Mouse (Mus musculus) urinary bladder, postnatal 14 days (tissue): Measurements from ENCODE around the gene Cer1.
A peak's percentile ranks its signal among the peaks of the same experiment; 100 is the strongest.

Source experiments
- DNase-seq: peaks from one replicate; pipeline ENCODE4 v3.0.0; 2021; ENCODE audit warnings: low spot score

The Cer1 gene

DNA sequence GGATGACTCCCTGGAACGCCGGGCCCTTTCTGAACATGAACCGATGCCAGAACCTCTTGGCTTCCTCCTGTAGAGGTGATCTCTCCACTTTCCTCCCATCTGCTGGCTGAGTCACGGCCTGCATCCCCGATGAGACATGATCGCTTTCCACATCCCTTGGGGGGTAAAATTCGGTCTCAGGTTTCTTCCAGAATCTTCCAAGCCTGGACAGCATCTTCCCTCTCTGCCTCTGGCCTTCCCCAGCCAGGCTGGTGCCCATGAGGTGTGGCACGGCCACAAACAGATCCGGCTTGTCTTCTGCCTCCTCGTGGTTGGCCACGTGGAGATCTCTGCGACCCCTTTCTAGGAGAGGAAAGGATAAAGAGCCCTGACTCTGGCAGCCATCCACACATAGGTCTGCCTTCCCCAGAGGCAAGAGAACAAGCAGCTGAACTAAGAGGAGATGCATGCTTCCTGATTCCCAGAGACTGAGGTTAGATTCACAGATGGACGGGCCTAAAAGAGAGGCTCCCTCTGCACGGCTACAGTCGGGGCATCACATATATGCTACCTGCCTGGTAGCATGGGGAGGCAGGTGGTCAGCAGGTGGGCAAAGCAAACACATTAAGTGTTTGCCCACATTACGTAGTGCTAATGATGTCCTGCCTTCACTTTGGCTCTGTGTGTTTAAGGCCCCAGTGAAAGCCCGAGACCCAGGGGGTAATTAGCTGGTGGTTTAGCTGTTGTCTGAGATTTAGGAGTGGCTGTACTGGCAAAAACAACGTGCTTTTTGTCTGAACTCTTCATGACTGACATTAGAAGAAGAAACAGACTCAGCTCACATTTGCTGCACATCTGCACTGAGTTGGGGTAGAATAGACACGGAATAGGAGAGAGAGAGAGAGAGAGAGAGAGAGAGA is at the start of gene Cer1:
Cer1 (minus strand) TSS at position 513 of the 899 bp plus-strand sequence.
- no peak for DNase-seq

DNA sequence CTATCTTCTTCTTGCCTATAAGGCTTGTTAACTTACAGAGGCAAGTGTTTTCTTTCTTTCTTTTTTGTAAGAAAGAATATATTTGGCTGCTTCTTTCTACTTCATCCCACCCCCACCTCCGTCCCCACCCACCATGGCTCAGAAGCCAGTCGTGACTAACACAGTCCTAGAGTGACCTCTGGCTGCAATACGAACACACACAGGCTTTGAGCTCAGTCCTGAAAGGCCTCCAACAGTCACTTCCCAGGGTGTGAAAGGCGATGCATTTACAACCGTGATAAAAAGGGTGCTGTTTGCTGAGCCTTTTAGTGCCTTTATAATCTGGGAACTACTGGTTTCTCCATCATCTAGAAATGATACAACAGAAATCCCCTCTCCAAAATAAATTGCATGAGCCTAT is 49.4 kb upstream of the Cer1 start:
- DNase-seq: peak; percentile 28

DNA sequence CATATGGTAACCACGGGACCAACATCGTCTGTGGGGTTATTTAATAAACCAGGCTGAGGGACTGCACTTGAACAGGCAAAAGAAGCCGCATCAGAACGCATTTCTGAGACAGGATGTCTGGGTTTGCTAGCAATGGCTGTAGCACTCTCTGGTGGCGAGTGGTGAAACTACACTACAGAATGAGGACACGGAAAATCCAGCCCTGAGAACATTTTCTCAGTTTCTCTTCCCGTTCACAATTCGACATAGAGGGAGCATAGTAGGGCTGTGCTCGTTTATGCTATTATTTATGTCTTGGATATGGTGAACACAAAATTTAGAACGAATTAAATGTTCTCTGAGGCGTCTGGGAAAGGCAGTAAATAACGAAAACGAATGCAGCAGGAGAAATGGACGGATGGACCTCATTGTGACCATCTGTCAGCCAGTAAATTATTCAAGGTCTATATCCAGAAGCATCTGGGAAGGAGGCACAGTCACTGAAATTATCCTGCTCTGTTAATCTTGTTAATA is 48.8 kb upstream of the Cer1 start:
- DNase-seq: peak; percentile 78

DNA sequence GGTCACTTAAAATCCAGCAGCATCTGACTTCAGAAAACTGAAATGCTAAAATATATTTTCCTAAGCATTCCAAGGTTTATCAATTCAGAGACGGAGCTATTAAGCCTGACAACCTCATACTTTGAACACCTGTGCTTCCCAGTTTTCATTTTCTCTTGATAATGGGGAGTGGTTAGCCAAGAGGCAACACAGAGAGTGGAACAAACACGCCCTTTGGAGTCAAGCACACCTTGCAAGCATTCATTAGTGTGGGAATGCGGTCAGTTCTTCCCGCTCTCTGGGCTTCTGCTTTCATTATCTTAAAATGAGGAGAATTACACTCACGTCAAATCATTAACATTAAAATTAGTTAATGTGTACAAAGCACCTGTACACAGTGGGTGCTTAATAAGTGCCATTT is 45.1 kb upstream of the Cer1 start:
- no peak for DNase-seq

DNA sequence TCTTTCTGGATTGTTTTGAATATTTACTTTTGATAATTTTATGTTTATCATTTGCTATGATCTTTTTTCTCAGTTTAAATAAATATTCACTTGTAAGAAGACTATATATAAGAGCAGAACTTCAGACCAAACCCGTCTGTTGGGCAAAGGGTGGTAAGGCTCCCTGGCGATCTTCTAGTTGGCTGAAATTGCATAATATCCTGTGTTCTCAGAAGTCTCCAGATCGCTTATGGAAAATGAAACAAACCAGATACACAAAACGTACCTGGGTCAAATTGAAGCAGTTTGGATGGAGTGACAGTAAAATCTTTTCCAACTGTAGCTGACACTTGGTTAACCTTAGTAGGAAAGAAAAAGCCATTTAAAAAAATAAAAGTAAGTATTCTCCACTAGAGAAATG is 37.0 kb upstream of the Cer1 start:
- DNase-seq: no peak

DNA sequence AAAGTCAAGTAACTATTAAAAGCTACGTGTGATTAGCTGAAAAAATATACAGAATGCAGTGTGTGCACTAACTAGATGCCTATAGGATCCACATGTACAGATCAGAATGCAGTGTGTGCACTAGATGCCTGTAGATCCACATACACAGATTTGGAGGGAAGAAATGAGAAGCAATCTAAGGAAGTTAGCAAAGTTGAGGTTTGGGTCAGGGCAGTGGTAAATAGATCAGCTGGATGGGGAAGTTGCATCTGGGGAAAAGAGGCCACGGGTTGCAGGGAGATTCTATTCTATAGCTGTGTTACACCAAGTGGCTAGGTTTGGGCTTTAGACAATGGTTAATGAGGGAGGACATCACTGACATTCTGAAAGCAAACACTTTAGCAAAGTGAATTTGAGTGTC is 33.7 kb upstream of the Cer1 start:
- no peak for DNase-seq

DNA sequence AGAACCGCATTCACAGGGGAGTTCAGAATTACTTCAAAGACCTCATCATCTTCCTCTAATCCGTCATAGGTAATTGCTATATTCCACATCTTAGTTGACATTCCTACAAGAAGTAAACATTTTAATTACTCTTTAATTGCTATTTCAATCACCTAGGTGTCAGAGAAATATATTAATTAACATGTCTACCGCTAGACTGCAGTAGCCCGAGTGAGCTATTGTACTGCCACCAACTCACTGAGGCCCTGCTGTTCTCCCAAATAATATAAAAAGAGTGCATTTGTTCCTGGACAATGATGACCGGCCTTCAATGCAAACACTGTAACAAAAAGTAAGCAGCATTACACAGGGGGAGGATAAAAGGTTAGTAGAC is 31.7 kb upstream of the Cer1 start:
- no peak for DNase-seq

DNA sequence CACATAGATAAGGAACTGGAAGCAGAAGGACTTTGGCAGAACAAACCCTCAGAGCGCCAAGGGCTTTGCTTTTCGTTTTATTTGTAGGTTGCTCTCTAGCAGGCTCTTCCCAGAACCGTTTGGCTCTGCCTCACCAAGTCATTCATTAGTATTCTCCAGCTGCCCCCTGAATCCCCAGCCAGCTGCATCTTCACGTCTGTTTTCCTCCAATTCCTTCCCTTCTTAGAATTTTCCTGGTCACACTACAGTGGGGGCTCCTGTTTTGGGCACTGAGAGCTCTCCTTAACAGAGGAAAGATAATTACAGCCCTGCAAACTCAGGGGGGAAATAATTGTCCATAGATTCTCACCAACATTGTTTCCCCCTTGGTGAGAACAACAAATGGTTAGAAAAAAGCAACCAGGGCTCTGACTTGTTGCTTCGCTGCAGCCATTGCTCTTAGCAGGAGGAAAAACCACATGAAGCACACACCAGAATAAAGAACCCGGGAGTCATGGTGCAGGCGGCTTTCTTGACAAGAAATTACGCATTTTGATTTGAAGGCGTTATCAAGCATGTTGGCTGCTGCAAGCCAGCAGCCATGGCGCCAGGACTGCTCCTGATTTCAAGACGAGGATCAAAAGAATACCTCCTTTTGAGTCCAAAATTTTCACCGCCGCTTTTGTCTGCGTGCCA is 31.2 kb upstream of the Cer1 start:
- no peak for DNase-seq

DNA sequence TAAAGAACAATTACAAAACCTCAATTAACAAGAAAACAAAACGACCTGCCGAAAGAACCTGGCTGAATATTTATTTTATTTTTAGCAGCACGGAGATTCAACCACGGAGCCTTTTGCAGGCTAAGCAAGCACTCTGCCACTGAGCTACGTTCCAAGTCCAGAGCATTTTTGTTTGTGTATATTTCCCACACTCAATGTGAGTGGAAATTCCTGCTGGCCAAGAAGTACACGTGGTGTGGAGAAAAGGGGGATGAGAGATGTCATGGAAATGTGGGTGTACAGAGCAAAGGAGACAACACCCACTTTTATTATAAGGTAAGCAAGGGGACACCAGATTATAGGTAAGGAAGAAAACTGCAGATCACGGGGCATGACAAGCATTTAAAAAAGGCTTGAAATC is 30.6 kb upstream of the Cer1 start:
- no peak for DNase-seq

DNA sequence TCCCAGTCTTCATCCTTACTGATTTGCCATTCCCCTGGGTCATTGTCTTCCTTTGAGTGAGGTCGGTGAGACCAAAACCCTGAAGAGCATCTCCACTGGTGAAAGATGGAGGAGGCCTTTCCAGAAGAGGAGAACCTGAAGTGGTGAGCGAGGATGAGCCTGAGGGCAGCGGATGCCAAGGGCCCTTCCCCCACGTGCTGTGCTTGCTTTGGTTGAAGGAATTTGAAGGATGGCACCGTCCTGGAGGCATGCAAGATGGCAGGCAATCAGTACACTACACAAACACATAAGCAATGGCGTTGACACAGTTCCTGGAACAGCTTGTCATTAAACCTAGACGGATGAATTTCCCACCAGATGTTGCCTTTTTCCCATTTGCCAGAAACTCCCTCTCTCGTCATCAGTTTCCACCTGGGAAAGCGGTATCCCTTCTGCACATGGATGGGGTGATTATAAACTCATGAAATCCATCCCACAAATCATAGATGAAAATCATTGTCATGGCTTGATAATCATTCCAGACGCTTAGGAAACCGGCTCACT is 29.7 kb upstream of the Cer1 start:
- DNase-seq: no peak

DNA sequence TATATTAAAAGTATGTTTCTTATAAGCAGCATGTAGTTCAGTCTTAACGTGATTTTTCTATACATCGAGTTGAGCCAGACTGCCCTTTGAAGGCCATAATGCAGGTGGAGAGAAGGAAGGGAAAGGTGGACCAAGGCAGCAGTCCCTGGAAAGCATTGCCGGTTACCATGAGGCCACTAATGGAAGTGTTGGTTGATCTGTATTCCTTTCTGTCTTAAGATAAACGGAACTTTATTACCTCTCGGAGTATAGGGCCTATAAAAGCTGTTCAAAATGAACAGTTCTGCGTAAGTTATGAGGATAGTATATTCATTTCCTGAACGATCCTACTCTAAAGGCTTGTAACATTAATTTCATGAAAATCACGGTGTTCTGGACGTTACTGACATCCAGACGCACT is 10.3 kb upstream of the Cer1 start:
- DNase-seq: no peak

DNA sequence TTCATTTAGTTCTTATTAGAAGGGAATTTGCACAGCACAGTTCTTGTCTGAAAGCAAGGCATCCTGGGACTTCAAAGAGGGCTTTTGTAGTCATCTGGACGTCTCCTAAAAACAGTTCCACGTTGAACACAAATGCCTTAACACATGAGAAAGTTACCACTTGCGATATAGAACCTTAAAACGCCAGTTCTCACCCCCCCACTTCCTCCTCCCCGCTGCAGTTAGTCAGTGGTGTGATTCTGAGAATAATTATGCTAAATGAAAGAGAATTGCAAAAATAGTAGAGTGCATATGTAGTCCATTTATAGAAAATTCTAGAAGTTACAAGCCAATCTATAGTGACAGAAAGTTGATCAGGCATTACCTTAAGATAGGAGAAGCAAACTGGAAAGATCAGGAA is 7.3 kb upstream of the Cer1 start:
- DNase-seq: no peak

DNA sequence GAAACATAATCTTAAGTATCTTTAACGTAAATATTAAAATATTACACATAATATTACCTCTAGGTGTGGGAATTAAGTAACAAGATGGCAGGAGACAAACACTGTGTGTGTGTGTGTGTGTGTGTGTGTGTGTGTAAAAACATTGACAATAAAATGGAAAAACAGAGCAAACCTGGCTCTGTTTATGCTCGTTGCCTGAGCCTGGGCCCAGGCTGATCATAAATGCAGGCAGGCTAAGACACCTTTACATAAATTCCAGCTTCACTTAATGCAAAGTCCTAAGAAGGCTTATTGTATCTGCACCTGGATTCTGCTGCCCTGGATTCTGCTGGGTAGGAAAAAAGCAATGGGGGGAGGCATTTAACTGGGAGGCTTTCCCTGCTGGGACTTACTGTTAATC is 6.6 kb upstream of the Cer1 start:
- no peak for DNase-seq

DNA sequence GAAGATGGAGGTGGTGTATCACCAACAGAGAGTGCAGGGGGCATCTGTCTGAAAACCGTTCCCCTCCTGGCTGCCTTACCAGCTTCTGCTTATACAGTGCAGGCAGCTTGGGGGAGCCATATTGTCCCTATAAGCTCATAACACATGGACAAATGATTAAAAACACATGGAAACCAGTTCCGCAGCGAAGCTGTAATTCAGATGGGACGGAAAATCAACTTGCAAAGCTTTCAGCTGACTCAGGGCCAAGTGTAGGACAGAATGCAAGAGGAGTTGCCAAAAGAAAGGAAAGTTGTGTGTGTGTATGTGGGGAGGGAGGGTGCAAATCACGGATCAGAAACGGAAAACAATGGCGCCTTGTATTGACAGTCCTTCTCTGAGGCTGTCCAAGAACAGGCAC is 6.1 kb upstream of the Cer1 start:
- DNase-seq: no peak

DNA sequence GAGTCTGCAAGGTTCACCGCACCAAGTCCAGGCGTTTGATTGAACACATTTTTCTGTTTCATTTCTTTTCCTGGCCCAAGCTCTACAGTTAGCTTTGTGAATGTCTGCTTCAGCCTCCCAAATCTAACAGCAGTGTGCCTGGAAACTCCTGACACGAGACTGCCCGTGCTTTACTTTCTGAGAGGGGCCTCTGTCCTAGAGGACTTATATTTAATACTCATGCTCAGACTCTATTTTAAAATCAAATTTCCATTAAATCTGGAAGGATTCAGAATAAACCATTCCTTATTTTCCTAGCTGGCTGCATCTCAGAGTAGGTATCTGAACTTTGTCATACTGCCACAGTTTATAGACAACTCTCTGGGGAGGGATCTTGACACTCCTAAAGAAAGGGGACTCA is 5.6 kb upstream of the Cer1 start:
- DNase-seq: no peak

DNA sequence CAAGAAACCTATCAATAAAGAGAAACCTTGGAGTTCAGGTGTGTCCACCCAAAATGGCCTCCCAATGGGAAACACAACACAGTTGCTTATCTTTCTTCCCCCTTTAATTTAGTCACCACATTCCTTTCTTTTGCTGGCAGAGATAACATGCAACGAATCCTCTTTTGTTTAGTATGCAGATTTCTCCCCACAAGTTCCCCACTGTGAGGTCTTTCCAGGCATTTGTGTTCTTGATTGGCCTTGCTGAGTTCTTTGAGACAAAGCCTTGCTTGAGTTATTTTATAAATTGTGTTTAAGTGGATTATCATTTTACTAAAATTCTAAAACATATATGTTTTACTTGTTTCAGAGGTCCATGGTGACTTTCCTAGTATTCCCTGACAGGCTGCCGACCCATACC is 1.2 kb upstream of the Cer1 start:
- no peak for DNase-seq

DNA sequence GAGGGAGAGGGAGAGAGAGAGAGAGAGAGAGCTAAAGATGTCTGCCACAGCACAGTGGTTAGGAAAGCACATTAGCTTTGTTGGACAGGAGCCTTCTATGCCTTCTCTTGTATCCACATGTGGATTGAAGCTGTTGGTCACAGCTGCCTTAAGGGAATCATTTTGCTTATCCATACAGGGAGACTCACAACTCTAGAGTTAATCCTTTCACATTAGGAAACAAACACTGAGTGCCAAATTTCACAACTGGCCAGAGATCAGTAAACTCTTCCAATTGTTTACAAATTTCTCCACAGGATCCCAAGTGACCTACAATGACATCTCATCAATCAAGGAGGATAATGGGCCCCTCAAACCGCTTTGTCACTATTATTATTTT is 576 bp upstream of the Cer1 start:
- no peak for DNase-seq

DNA sequence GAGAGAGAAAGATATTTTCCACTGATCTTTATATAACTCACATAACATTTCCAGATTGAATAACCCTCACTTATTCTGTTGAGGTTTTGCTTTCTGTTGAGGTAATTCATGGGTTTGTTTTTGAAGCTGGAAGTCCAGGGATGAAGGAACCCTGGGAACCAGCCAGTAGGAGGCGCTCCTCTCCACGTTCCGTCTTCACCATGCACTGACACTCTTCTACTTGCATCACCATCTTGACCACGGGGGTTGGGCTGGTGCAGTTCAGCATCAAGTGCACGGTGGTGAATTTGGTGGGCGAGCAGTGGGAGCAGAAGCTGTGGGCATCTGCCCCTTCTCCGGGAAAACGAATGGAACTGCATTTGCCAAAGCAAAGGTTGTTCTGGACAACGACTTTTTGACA is 2.4 kb downstream of the Cer1 start:
- no peak for DNase-seq

DNA sequence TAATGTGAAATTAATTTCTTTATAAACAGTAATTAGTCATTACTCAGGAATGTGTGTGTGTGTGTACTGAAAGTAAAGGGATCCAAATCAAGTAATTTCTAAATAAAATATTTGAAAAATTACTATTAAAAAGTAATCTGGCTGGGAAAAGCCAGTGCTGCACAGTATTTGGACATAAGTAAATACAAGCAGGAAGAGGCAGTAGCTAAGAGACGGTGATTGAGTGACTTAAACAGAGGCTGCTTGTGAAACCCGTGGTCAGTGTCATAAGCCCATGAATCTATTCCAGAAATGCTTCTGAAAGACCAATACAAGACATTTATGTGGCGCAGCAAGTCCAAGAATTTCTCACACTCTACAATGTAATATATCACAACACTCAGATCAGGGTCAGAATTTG is 3.6 kb downstream of the Cer1 start:
- DNase-seq: no peak

DNA sequence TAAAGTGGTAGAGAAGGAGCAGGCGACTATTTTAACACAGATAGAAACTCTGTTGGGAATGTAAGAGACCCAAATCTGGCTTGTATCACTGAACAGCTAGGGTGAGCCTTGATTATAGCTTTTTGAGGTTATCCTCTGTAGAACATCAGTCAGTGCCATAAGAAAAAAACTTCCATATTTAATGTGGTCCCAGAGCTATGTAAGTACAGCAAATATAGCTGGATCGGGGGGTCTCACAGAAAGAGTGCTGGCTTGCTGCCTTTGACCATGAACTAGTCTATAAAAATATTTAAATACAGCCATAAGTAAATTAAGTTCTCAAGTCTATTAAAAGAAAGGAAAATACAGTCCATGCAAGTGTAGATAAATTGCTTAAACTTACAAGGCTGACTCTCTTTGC is 4.7 kb downstream of the Cer1 start:
- no peak for DNase-seq

DNA sequence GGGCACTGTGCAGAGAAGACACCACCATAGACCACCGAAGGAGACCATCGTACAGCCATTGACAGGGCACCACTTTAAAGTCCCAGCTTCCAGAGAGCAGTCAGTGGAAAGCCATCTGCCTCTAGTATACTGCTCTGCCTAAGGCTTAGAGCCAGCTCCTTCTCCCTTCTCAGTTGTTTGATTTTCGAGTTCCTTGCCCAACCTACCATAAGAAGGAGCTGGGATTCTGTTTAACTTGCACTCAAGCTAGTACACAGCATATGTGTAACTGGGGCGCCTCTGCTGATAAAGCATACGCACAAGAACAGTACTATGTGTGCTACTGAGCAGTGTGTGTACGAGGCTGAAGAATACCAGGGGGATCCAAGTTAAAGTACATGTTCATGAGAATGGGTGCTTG is 5.8 kb downstream of the Cer1 start:
- no peak for DNase-seq

DNA sequence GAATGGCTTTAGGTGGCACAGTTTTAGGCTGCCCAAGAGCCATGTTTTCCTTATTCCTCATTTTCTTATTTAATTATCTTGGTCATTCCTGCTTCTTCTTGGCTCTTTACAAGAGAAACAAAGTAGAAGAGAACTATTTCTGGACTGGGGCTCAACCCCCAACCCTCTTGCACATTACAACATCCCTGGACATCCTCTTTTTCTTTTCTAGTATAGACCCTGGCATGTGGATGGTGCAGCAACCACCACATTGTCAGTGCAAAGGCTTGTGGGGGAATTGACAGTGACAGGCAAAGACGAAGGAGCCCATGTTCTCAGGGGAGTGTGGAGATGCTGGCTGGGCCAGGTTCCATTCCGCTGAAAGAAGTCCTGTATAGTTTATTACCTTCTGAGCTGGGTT is 8.3 kb downstream of the Cer1 start:
- no peak for DNase-seq

DNA sequence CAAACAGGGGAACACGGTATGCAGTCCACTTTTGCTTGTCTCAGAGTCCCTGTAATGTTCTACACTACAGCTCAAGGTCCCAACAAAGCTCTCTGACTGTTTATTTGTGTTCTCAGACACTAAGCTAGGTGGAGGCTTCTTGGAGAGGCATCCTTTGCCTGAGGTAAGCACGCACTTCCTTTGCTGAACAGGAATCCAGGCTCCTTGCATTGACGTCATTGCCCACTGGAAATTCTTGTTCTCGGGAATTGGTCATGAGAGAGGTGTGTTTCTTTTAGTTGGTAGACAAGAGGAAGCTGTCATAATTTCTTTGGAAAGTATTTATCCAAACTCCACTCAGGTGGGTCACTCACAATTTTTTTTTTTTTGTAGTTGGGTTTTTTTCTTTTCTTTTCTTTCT is 9.4 kb downstream of the Cer1 start:
- no peak for DNase-seq
